Comparison of ENCODE assay signal across 8 mouse cellular contexts in the genomic region with DNA sequence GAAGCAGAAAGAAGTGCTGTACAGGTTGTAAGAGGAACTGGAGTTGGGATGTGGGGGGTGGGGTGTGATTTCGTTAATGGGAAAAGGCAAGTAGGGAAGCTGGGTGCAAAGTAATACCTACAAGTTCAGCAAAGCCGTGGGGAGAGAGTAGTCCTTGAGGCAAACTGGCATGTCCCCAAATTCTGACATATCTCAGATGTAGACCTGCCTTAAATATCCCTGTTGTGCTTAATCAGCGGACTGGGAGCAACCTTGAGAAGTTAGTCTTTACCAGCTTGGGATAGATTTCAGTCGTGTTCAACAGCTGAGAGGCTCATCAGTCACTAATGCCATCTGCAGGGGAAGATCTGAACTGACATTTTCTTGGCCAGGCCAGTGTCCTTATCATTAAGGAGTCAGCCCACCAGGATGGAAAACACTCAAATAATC. TPM values are rescaled to one million over a fixed set of nuclear protein-coding genes. Genes with fewer than 3 reads are reported as not detected.
DNase-seq lines count a peak whose midpoint lies in the region; ATAC-seq and TF ChIP-seq lines count a peak whose summit lies in the region.

No protein-coding gene starts in this region.

- peak overlapping the region; percentile 92; the same call in 1 of the 2 replicates for H3K27ac ChIP-seq in embryonic facial prominence, embryonic 12.5 days
- H3K27ac ChIP-seq in hindbrain, embryonic 11.5 days (ENCODE audit: low read depth, low read length): no peak overlapping the region
- peak overlapping the region; percentile 96; the same call in 1 of the 2 replicates for H3K27ac ChIP-seq in limb, embryonic 13.5 days
- peak overlapping the region; percentile 99 for H3K27ac ChIP-seq in midbrain, embryonic 14.5 days (replicated peaks; ENCODE audit: low read depth, low read length)

- in situ Hi-C loops in Patski (cut with MboI; ENCODE audit: low pct_unique_long_range_greater_than_20kb): loop anchor here (5.0 kb wide), 2 partner anchors 44 to 156 kb away; no protein-coding TSS in a partner anchor

- TF ChIP-seq CTCF in Patski (IDR thresholded peaks at IDR 0.05): peak; percentile 68

- WGBS in embryonic facial prominence, embryonic 12.5 days: 25% methylated on average over 4 of the region's 4 CpGs
- 38% methylated on average over 4 of the region's 4 CpGs for WGBS in hindbrain, embryonic 11.5 days
- WGBS in limb, embryonic 13.5 days: 28% methylated on average over 4 of the region's 4 CpGs
- 38% methylated on average over 4 of the region's 4 CpGs for WGBS in midbrain, embryonic 14.5 days

- H3K9ac ChIP-seq in embryonic facial prominence, embryonic 12.5 days: peak overlapping the region; percentile 50; the same call in 1 of the 2 replicates
- peak overlapping the region; percentile 63; the same call in 1 of the 2 replicates for H3K9ac ChIP-seq in hindbrain, embryonic 11.5 days (ENCODE audit: low read depth, low read length)
- H3K9ac ChIP-seq in limb, embryonic 13.5 days: peak overlapping the region; percentile 94
- H3K9ac ChIP-seq in midbrain, embryonic 14.5 days (replicated peaks; ENCODE audit: low read length): no peak overlapping the region

- DNase-seq in frontal cortex, postnatal 14 days (ENCODE audit: low spot score in 2 of 2): no peak
- DNase-seq in Patski (ENCODE audit: low read depth, low spot score): no peak
- peak; percentile 57 for DNase-seq in hindbrain, embryonic 11.5 days (ENCODE audit: low spot score)
- DNase-seq in midbrain, embryonic 14.5 days: peak; percentile 76
- DNase-seq in testis, postnatal 14 days (ENCODE audit: low spot score): peak; percentile 42

- ATAC-seq in frontal cortex, adult (ENCODE audit: low TSS enrichment): 0 out of 2 replicates have a peak, but pooled peaks have one; percentile 3
- ATAC-seq in Patski: no peak
- ATAC-seq in embryonic facial prominence, embryonic 12.5 days (ENCODE audit: insufficient number of reproducible peaks, insufficient read depth, low FRiP score, low TSS enrichment): no peak
- ATAC-seq in hindbrain, embryonic 11.5 days (ENCODE audit: low FRiP score): no peak
- ATAC-seq in limb, embryonic 13.5 days (ENCODE audit: low FRiP score, low read depth): no peak
- ATAC-seq in midbrain, embryonic 14.5 days (ENCODE audit: low FRiP score, low TSS enrichment): no peak

- POLR2A ChIA-PET in Patski (lab: Charles Lee): interaction anchor here (0.7 kb wide), 1 partner anchor 33 kb away, joined by 9 read pairs; no protein-coding TSS in a partner anchor

- peak overlapping the region; percentile 85 for H3K4me2 ChIP-seq in embryonic facial prominence, embryonic 12.5 days (replicated peaks)
- peak overlapping the region; percentile 58; the same call in 1 of the 2 replicates for H3K4me2 ChIP-seq in hindbrain, embryonic 11.5 days (replicated peaks; ENCODE audit: low read depth, low read length)
- H3K4me2 ChIP-seq in limb, embryonic 13.5 days (replicated peaks): peak overlapping the region; percentile 76
- H3K4me2 ChIP-seq in midbrain, embryonic 14.5 days (ENCODE audit: low read length): peak overlapping the region; percentile 69

- H3K36me3 ChIP-seq in embryonic facial prominence, embryonic 12.5 days: no peaks in the 10 kb centered on the region
- H3K36me3 ChIP-seq in hindbrain, embryonic 11.5 days (ENCODE audit: control insufficient read depth, insufficient read depth, low read length): no peaks in the 10 kb centered on the region
- no peaks in the 10 kb centered on the region for H3K36me3 ChIP-seq in limb, embryonic 13.5 days
- H3K36me3 ChIP-seq in midbrain, embryonic 14.5 days (ENCODE audit: control insufficient read depth, insufficient read depth, low read length): no peaks in the 10 kb centered on the region

- 0 out of 2 replicates have a peak overlapping the region, but pooled peaks have one; percentile 67 for H3K4me3 ChIP-seq in embryonic facial prominence, embryonic 12.5 days
- peak overlapping the region; percentile 87; the same call in 1 of the 2 replicates for H3K4me3 ChIP-seq in hindbrain, embryonic 11.5 days (ENCODE audit: low read depth, low read length)
- peak overlapping the region; percentile 87 for H3K4me3 ChIP-seq in limb, embryonic 13.5 days
- peak overlapping the region; percentile 89 for H3K4me3 ChIP-seq in midbrain, embryonic 14.5 days (replicated peaks; ENCODE audit: low read depth, low read length)

- no peaks in the 10 kb centered on the region for H3K9me3 ChIP-seq in embryonic facial prominence, embryonic 12.5 days
- H3K9me3 ChIP-seq in hindbrain, embryonic 11.5 days (ENCODE audit: control insufficient read depth, low read length): no peaks in the 10 kb centered on the region
- H3K9me3 ChIP-seq in limb, embryonic 13.5 days: no peaks in the 10 kb centered on the region
- no peaks in the 10 kb centered on the region for H3K9me3 ChIP-seq in midbrain, embryonic 14.5 days (ENCODE audit: control insufficient read depth, low read length)

- CTCF ChIA-PET in Patski (lab: Charles Lee): interaction anchor here (0.7 to 1.4 kb wide), 6 partner anchors 9 to 455 kb away, joined by 3 to 6 read pairs (median 4); no protein-coding TSS in a partner anchor

- peaks cover 12% of the 10 kb centered on the region for H3K4me1 ChIP-seq in embryonic facial prominence, embryonic 12.5 days
- H3K4me1 ChIP-seq in hindbrain, embryonic 11.5 days (replicated peaks; ENCODE audit: control insufficient read depth, insufficient read depth, low read length): no peaks in the 10 kb centered on the region; the same call in 1 of the 2 replicates
- peaks cover 22% of the 10 kb centered on the region for H3K4me1 ChIP-seq in limb, embryonic 13.5 days
- H3K4me1 ChIP-seq in midbrain, embryonic 14.5 days (ENCODE audit: control insufficient read depth, insufficient read depth, low read length): peaks cover 17% of the 10 kb centered on the region

- H3K27me3 ChIP-seq in Patski: no peaks in the 10 kb centered on the region
- no peaks in the 10 kb centered on the region for H3K27me3 ChIP-seq in embryonic facial prominence, embryonic 12.5 days
- H3K27me3 ChIP-seq in hindbrain, embryonic 11.5 days (ENCODE audit: control insufficient read depth, insufficient read depth, low read length): no peaks in the 10 kb centered on the region
- H3K27me3 ChIP-seq in limb, embryonic 13.5 days: no peaks in the 10 kb centered on the region
- H3K27me3 ChIP-seq in midbrain, embryonic 14.5 days (ENCODE audit: control insufficient read depth, insufficient read depth, low read length): no peaks in the 10 kb centered on the region

RNA-seq across cellular contexts. Expression of gene Scarb2, which starts 0.3 kb away (rescaled TPM):
- polyA plus RNA-seq in Patski (2021): 43.1 TPM
- polyA plus RNA-seq in embryonic facial prominence, embryonic 12.5 days (2016; fragmentation: Nextera tagmentation; extraction: Ambion mirVana): 8.2 and 9.3 TPM in 2 replicates
- 11.2 and 11.7 TPM in 2 replicates for polyA plus RNA-seq in hindbrain, embryonic 11.5 days (2014; fragmentation: Nextera tagmentation; extraction: Ambion mirVana)
- polyA plus RNA-seq in limb, embryonic 13.5 days (2015; fragmentation: Nextera tagmentation; extraction: Ambion mirVana): 11.5 and 12.2 TPM in 2 replicates
- polyA plus RNA-seq in midbrain, embryonic 14.5 days (2014; fragmentation: Nextera tagmentation; extraction: Ambion mirVana): 21.0 and 28.2 TPM in 2 replicates

RNA-seq across cellular contexts. Expression of gene Fam47e, which starts 48.6 kb away (rescaled TPM):
- polyA plus RNA-seq in Patski (2021): not detected
- polyA plus RNA-seq in embryonic facial prominence, embryonic 12.5 days (2016; fragmentation: Nextera tagmentation; extraction: Ambion mirVana): not detected in 2 replicates
- polyA plus RNA-seq in hindbrain, embryonic 11.5 days (2014; fragmentation: Nextera tagmentation; extraction: Ambion mirVana): 0.22 TPM in 1 of 2 replicates, not detected in the other
- polyA plus RNA-seq in limb, embryonic 13.5 days (2015; fragmentation: Nextera tagmentation; extraction: Ambion mirVana): not detected in 2 replicates
- 0.34 and 0.85 TPM in 2 replicates for polyA plus RNA-seq in midbrain, embryonic 14.5 days (2014; fragmentation: Nextera tagmentation; extraction: Ambion mirVana)

Comparison
In these comparisons a context has a peak if more than half of its experiments do, and no peak if none do; other contexts are left out.
1. DNase-seq: peak in hindbrain, embryonic 11.5 days (single experiment), midbrain, embryonic 14.5 days (single experiment) and testis, postnatal 14 days (single experiment); none in frontal cortex, postnatal 14 days (0 of 2) and Patski (single experiment).
2. Peak in every context shown above with its lines, with median percentiles within 50 percentile points of each other: H3K4me2 ChIP-seq and H3K4me3 ChIP-seq.